Mouse (Mus musculus) liver, adult 2 months (tissue): ENCODE results near the gene Tnip2.

Experiments
- CTCF ChIP-seq: fragments of 200-500 bp; IDR thresholded peaks from 2 replicates; pipeline ENCODE4 v1.5.1; 2011; ENCODE audit warnings: low read depth, low read length, control low read depth
- POLR2A ChIP-seq: fragments of 200-500 bp; IDR thresholded peaks from 2 replicates; pipeline ENCODE4 v1.6.1; 2011; ENCODE audit warnings: low read length, control low read depth; ENCODE audit not compliant: insufficient read depth; ENCODE audit errors: extremely low read depth

- TF ChIP-seq CTCF (no peak), POLR2A (no peak)
These were observed 20.0 kb upstream of the Tnip2 start for GRCm38 (mm10) chr5:34533820-34534219.
